Mouse (Mus musculus) ES-Bruce4 (cell line): ENCODE results near the gene Ip6k1. TPM values are rescaled to one million over a fixed set of nuclear protein-coding genes. Genes with fewer than 3 reads are reported as not detected.

ENCODE experiments used
- H3K27ac ChIP-seq: 2 replicates; pipeline ENCODE4 v1.5.1; 2012; ENCODE audit warnings: low read length, inconsistent platforms; ENCODE audit not compliant: insufficient read depth
- H3K27me3 ChIP-seq: 2 replicates; pipeline ENCODE4 v1.6.1; 2012; ENCODE audit warnings: mild to moderate bottlenecking, low read length, inconsistent platforms; ENCODE audit not compliant: control insufficient read depth, poor library complexity, insufficient read depth, severe bottlenecking
- H3K36me3 ChIP-seq: 2 replicates; pipeline ENCODE4 v1.6.1; 2012; ENCODE audit warnings: inconsistent platforms, mild to moderate bottlenecking, low read length, moderate library complexity; ENCODE audit not compliant: control insufficient read depth, poor library complexity, insufficient read depth, severe bottlenecking
- H3K4me1 ChIP-seq: one replicate; pipeline ENCODE4 v1.8.1; 2011; ENCODE audit warnings: low read length; ENCODE audit not compliant: control insufficient read depth, insufficient read depth
- H3K4me3 ChIP-seq: 2 replicates; pipeline ENCODE4 v1.5.1; 2011; ENCODE audit warnings: low read depth, mild to moderate bottlenecking, low read length
- H3K9ac ChIP-seq: 2 replicates; pipeline ENCODE4 v1.6.1; 2012; ENCODE audit warnings: low read depth, mild to moderate bottlenecking, inconsistent platforms; ENCODE audit not compliant: poor library complexity, severe bottlenecking
- H3K9me3 ChIP-seq: replicated peaks from 2 replicates; pipeline ENCODE4 v1.6.1; 2012; ENCODE audit warnings: mild to moderate bottlenecking, low read length, inconsistent platforms; ENCODE audit not compliant: control insufficient read depth, poor library complexity, insufficient read depth, severe bottlenecking
- CTCF ChIP-seq: IDR thresholded peaks from one replicate; pipeline ENCODE4 v1.8.1; 2011; ENCODE audit warnings: low read depth, low read length
- EP300 ChIP-seq: IDR thresholded peaks from 2 replicates; pipeline ENCODE4 v1.6.1; 2011; ENCODE audit warnings: low read depth, low read length; ENCODE audit not compliant: insufficient read depth
- POLR2A ChIP-seq: IDR thresholded peaks from one replicate; pipeline ENCODE4 v1.8.1; 2011; ENCODE audit warnings: low read length; ENCODE audit not compliant: insufficient read depth
- polyA plus RNA-seq: library from polyadenylated mRNA; stranded (reverse); fragments of >200 nt; gene quantifications from 2 replicates; pipeline ENCODE4 v1.2.4, GENCODE M21; 2011; ENCODE audit warnings: low read depth; ENCODE audit not compliant: missing spikeins, insufficient read depth, insufficient read length

Gene Ip6k1
- polyA plus RNA-seq, 1 experiment = 46.9 TPM

GRCm38 (mm10) chr9:108090611-108091120, 88.4 kb downstream of the Ip6k1 start:
- no peaks in the 10 kb centered on the region for H3K9me3 ChIP-seq
- TF ChIP-seq POLR2A (no peak), CTCF (no peak), EP300 (no peak)
- H3K9ac ChIP-seq = no peak overlapping the region
- H3K4me3 ChIP-seq = no peak overlapping the region
- no peaks in the 10 kb centered on the region for H3K4me1 ChIP-seq
- no peak overlapping the region for H3K27ac ChIP-seq
- no peaks in the 10 kb centered on the region for H3K27me3 ChIP-seq
- H3K36me3 ChIP-seq = peaks cover 10% of the 10 kb centered on the region

GRCm38 (mm10) chr9:108093586-108093985, 91.3 kb downstream of the Ip6k1 start:
- TF ChIP-seq EP300 (no peak), CTCF (no peak), POLR2A (no peak)
- Histone ChIP-seq H3K27me3 (no peaks in the 10 kb centered on the region), H3K4me3 (peak overlapping the region; percentile 99), H3K9ac (peak overlapping the region; percentile 87), H3K36me3 (peaks cover 10% of the 10 kb centered on the region), H3K9me3 (no peaks in the 10 kb centered on the region), H3K27ac (no peak overlapping the region), H3K4me1 (peaks cover 2% of the 10 kb centered on the region)

- Histone ChIP-seq H3K9ac (peak within 1 kb of the TSS; percentile 87), H3K27ac (0 out of 2 replicates have a peak within 1 kb of the TSS, but pooled peaks have one; percentile 7), H3K27me3 (no peaks in the 10 kb centered on the region), H3K9me3 (no peaks in the 10 kb centered on the region), H3K36me3 (peaks cover 10% of the 10 kb centered on the region), H3K4me3 (peak within 1 kb of the TSS; percentile 99), H3K4me1 (peaks cover 3% of the 10 kb centered on the region)
- TF ChIP-seq POLR2A = peak; percentile 16
- TF ChIP-seq CTCF = no peak
Measured at GRCm38 (mm10) chr9:108094184-108094941, 92.1 kb downstream of the Ip6k1 start, which contains the start of gene Apeh. Gene Apeh, minus strand, starts transcription at chr9:108094606.

GRCm38 (mm10) chr9:108094998-108095411, 92.7 kb downstream of the Ip6k1 start:
- Histone ChIP-seq H3K4me3 (peak overlapping the region; percentile 37), H3K9me3 (no peaks in the 10 kb centered on the region), H3K27ac (no peak overlapping the region), H3K9ac (peak overlapping the region; percentile 87), H3K4me1 (peaks cover 5% of the 10 kb centered on the region), H3K36me3 (peaks cover 10% of the 10 kb centered on the region), H3K27me3 (no peaks in the 10 kb centered on the region)
- no peak for TF ChIP-seq EP300

- Histone ChIP-seq H3K4me1 (peaks cover 5% of the 10 kb centered on the region), H3K36me3 (peaks cover 10% of the 10 kb centered on the region), H3K9me3 (no peaks in the 10 kb centered on the region), H3K4me3 (no peak overlapping the region), H3K9ac (no peak overlapping the region), H3K27ac (no peak overlapping the region), H3K27me3 (no peaks in the 10 kb centered on the region)
- TF ChIP-seq EP300 = no peak
- no peak for TF ChIP-seq POLR2A
- TF ChIP-seq CTCF = peak; percentile 68
Measured at GRCm38 (mm10) chr9:108095518-108095917, 93.2 kb downstream of the Ip6k1 start.

- Histone ChIP-seq H3K9me3 (no peaks in the 10 kb centered on the region), H3K27ac (no peak overlapping the region)
- no peak for TF ChIP-seq POLR2A
- TF ChIP-seq CTCF = no peak
- no peak for TF ChIP-seq EP300
Measured at GRCm38 (mm10) chr9:108095949-108096712, 93.8 kb downstream of the Ip6k1 start.

More at GRCm38 (mm10) chr9:108095949-108096712, 93.8 kb downstream of the Ip6k1 start:
- Histone ChIP-seq H3K27me3 (no peaks in the 10 kb centered on the region), H3K4me1 (peaks cover 5% of the 10 kb centered on the region), H3K36me3 (peaks cover 5% of the 10 kb centered on the region), H3K4me3 (no peak overlapping the region), H3K9ac (no peak overlapping the region)

Other genes with a start within 250 kb of the Ip6k1 start
- 143 and 146 TPM in 2 replicates for gene Rbm5, start 231.5 kb upstream of the Ip6k1 start, polyA plus RNA-seq
- gene Rbm6, start 129.3 kb upstream of the Ip6k1 start, polyA plus RNA-seq = 115 and 130 TPM in 2 replicates
- 3.0 and 4.2 TPM in 2 replicates for gene Mon1a, start 114.3 kb upstream of the Ip6k1 start, polyA plus RNA-seq
- 0.16 and 0.61 TPM in 2 replicates for gene Mst1r, start 95.6 kb upstream of the Ip6k1 start, polyA plus RNA-seq
- not detected in 2 replicates for gene Actl11, start 74.0 kb upstream of the Ip6k1 start, polyA plus RNA-seq
- 4.0 and 5.6 TPM in 2 replicates for gene Camkv, start 66.8 kb upstream of the Ip6k1 start, polyA plus RNA-seq
- 17.2 and 20.4 TPM in 2 replicates for gene Traip, start 52.4 kb upstream of the Ip6k1 start, polyA plus RNA-seq
- gene Uba7, start 27.0 kb upstream of the Ip6k1 start, polyA plus RNA-seq = 0.52 and 2.1 TPM in 2 replicates
- not detected in 2 replicates for gene Gm20661, start 19.4 kb upstream of the Ip6k1 start, polyA plus RNA-seq
- gene Inka1, start 16.6 kb upstream of the Ip6k1 start, polyA plus RNA-seq = 1.4 and 2.6 TPM in 2 replicates
- 0.81 TPM in 1 of 2 replicates, not detected in the other for gene Cdhr4, start 10.0 kb upstream of the Ip6k1 start, polyA plus RNA-seq
- gene Gm20662, start 6.2 kb upstream of the Ip6k1 start, polyA plus RNA-seq = not detected in 2 replicates
- gene Gmppb, start 46.7 kb downstream of the Ip6k1 start, polyA plus RNA-seq = 9.7 and 10.2 TPM in 2 replicates
- gene Amigo3, start 50.7 kb downstream of the Ip6k1 start, polyA plus RNA-seq = 0.24 and 0.61 TPM in 2 replicates
- gene Mst1, start 77.9 kb downstream of the Ip6k1 start, polyA plus RNA-seq = 1.2 and 3.0 TPM in 2 replicates
- 19.7 and 20.9 TPM in 2 replicates for gene Rnf123, start 80.8 kb downstream of the Ip6k1 start, polyA plus RNA-seq
- 37.6 and 48.1 TPM in 2 replicates for gene Apeh, start 92.1 kb downstream of the Ip6k1 start, polyA plus RNA-seq
- 0.43 and 0.62 TPM in 2 replicates for gene Bsn, start 187.9 kb downstream of the Ip6k1 start, polyA plus RNA-seq